Mouse (Mus musculus) erythroblast, embryonic 14.5 days (primary cell): ENCODE data around the gene Lmnb2.

Source experiments
- GATA1 ChIP-seq: IDR thresholded peaks from 2 replicates; pipeline ENCODE4 v1.6.1; 2012; ENCODE audit warnings: low read length, inconsistent platforms, mixed read lengths
- TAL1 ChIP-seq: IDR thresholded peaks from 3 replicates; pipeline ENCODE4 v1.6.1; 2012; ENCODE audit warnings: low read length, inconsistent platforms, mixed read lengths

DNA sequence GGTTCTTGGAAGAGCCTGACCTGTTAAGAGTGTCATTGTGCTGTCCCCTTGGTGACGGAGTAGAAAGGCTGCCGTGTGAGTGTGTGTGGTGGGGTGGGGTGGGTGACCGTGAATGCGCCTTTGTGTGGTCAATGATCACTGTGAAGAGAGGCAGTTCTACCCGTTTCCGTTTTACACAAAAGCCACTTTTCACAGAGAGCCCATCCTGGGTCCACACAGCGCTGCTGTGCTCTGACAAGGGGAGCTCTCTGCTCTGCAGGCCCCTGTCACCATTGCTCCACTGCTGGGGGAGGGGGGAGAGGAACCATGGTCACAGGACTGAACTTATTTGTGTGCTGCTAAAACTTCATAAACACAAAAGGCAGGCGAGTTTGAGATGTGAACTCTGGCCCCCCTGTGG lies 60.7 kb downstream of the Lmnb2 start:
- TF ChIP-seq GATA1 (no peak), TAL1 (no peak)
